Mouse (Mus musculus) spleen, embryonic (tissue): ENCODE results near the gene A630001G21Rik.

Experiments
- CTCF ChIA-PET: fragments of 350-600 bp; sonication (Branson Sonifier 250); formaldehyde crosslinking; loops from one replicate; lab custom pipeline; 2022; lab: Charles Lee

The A630001G21Rik gene

DNA sequence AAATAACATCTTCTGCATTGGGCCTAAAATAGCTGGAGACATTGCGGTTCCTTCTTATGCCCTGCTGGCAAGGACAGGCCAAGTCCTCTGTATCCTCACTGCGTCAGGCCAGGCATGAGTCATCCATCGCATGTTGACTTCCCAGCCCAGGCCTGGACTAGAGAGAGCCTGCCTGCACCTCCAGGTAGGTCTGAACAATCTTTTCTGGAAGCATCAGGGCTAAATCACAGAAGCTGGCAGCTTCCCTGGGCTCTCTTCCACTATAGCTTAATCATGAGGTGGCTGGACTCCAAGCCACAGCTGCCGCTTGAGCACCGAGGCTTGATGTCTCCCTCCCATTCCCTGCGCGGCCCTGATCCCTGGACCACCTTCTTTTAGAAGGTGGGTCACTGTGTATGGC lies 3.3 kb downstream of the A630001G21Rik start:
- CTCF ChIA-PET: interaction anchor here (1.2 kb wide), 1 partner anchor 36 kb away, joined by 3 read pairs; no protein-coding TSS in a partner anchor

GRCm38 (mm10) chr1:85771976-85772375 lies 6.5 kb downstream of the A630001G21Rik start:
- CTCF ChIA-PET: no interaction called here

- CTCF ChIA-PET: interaction anchor here (0.6 kb wide), 1 partner anchor 8 kb away, joined by 4 read pairs; no protein-coding TSS in a partner anchor
These were observed 10.7 kb downstream of the A630001G21Rik start for GRCm38 (mm10) chr1:85767754-85768153.

DNA sequence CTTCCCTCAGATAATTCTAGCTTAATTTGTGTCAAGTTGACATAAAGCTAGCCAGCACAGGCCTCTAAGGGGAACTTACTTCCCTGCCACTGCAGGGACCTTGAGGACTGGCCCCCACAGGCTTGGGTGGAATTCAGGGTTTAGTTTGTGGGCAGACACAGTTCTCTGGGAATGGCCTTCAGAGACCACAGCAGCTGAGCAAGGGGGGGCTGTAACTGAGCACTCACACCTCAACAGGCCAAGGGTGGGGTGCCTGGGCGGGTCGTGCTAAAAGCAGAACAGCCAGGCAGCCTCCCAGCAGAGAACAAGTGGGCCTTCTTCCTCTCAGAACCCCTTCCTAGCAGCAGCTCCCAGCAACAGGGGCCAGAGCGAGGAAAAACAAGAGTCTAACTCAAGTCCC lies 12.3 kb downstream of the A630001G21Rik start:
- CTCF ChIA-PET: no interaction called here

DNA sequence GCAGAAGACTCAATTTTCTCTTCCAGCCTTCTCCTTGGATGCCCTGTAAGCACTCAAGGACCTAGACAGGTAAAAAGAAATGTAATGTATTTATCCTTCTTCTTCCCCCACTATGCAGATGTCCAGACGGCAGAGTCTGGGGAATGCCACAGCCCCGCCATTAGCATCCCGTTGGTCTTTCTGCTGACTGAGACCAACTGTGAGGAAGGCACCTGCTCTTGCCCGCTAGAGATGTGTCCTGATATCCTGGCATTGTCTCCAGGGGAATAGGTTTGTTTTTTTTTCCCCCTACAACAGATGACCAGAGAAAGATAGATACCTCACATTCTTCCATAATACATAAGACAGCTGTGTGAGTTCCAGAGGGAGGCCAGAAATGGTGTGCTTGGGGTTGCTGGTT lies 14.2 kb downstream of the A630001G21Rik start:
- CTCF ChIA-PET: interaction anchor here (1.1 kb wide), 1 partner anchor 13 kb away, joined by 3 read pairs; no protein-coding TSS in a partner anchor

- CTCF ChIA-PET: interaction anchor here (0.7 kb wide), 1 partner anchor 80 kb away, joined by 6 read pairs; no protein-coding TSS in a partner anchor
These were observed 15.1 kb downstream of the A630001G21Rik start for GRCm38 (mm10) chr1:85763386-85763785.

GRCm38 (mm10) chr1:85761665-85762064 lies 16.8 kb downstream of the A630001G21Rik start:
- CTCF ChIA-PET: no interaction called here

GRCm38 (mm10) chr1:85758969-85759293 lies 19.5 kb downstream of the A630001G21Rik start:
- CTCF ChIA-PET: no interaction called here

- CTCF ChIA-PET: no interaction called here
These were observed 20.0 kb downstream of the A630001G21Rik start for GRCm38 (mm10) chr1:85758231-85758968.

DNA sequence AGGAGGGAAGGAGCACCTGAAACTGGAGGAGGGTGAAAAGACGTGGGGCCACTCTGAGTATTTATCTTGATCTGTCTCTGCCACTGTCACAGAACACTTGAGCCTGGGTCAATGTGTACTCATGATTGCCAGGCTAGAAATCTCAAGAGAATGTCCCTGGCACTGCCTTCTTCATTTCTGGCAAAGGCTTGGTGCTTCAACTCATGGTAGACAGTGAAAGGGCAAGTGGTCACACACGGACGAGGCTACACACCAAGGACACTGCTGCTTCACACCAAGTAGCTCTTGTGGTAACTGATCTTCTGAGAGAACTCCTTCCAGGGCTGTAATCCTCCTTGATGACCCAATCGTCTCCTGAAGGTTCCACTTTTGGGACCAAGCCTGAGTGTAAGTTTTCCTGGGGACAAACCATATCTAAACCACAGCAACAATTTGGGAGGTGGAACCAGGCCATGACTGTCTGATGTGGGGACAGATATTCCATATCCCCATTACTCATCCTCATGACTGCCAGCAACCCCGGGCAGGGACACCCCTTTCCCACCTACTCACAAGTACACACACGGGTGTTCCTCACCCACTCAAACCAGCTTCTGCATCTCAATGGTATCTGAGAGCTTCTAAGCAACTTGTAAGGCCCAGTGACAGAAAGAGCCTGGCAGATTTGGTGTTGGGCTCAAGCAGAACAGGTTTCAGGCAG lies 20.8 kb downstream of the A630001G21Rik start:
- CTCF ChIA-PET: no interaction called here

- CTCF ChIA-PET: no interaction called here
These were observed 26.3 kb downstream of the A630001G21Rik start for GRCm38 (mm10) chr1:85751932-85752680.

- CTCF ChIA-PET: interaction anchor here (1.0 kb wide), 1 partner anchor 13 kb away, joined by 3 read pairs; no protein-coding TSS in a partner anchor
These were observed 26.9 kb downstream of the A630001G21Rik start for GRCm38 (mm10) chr1:85751494-85751893.

DNA sequence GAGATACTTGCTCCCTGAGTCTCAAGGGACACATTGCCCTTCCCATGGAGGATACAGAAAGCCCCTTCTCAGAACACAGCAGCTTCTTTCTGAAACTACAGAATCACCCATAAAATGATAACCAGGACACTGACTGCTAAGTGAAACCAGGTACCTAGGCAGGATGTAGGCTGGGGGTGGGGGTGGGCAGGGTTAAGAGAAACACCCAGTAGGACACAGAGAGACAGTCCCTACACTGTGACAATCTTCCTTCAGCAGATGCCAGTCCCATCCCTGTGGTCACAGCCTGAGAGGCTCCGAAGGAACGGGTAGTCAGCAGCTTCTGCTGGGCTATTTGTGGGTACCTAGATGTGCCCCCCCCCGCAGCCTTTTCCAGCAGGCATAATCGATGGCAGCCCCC lies 27.8 kb downstream of the A630001G21Rik start:
- CTCF ChIA-PET: interaction anchor here (0.6 to 1.0 kb wide), 2 partner anchors 14 to 38 kb away, joined by 3 read pairs; no protein-coding TSS in a partner anchor

DNA sequence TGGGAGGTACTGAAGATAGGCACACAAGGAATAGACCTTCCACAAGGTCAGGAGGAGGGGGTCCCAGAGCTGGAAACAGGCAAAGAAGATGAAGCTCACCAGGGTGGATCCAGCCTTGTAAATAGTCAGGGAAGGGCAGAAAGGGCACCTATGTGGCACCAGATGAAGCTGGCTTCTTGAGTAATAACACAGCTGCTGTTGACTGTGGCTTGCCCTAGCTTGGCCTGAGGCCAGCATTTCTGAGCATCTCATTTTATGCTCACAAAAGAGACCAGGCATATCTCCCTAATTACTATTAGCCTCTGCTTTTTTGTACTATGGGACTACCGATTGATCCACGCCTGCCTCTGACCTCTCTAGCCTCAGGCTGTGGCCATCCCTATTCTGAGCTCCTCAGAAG lies 28.6 kb downstream of the A630001G21Rik start:
- CTCF ChIA-PET: no interaction called here

DNA sequence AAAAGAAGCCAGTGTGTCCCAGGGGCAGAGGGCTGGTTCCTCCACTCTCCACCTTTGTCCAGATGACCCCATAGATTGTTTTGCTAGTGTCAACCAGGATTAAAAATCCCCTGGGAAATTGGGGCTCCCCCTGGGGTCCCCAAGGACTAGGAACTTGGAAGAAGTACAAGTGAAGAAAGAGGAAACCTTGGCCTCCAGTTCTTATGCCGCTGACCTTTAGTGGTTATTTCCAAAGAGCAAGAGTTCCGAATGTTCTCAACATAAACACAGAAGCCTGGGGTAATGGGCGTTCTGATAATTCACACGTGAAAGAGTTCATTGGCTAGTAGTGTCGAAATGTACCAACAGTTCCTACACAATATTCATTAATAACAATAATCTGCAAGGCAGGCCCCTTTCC lies 31.9 kb downstream of the A630001G21Rik start:
- CTCF ChIA-PET: no interaction called here

GRCm38 (mm10) chr1:85744539-85744938 lies 33.9 kb downstream of the A630001G21Rik start:
- CTCF ChIA-PET: no interaction called here

DNA sequence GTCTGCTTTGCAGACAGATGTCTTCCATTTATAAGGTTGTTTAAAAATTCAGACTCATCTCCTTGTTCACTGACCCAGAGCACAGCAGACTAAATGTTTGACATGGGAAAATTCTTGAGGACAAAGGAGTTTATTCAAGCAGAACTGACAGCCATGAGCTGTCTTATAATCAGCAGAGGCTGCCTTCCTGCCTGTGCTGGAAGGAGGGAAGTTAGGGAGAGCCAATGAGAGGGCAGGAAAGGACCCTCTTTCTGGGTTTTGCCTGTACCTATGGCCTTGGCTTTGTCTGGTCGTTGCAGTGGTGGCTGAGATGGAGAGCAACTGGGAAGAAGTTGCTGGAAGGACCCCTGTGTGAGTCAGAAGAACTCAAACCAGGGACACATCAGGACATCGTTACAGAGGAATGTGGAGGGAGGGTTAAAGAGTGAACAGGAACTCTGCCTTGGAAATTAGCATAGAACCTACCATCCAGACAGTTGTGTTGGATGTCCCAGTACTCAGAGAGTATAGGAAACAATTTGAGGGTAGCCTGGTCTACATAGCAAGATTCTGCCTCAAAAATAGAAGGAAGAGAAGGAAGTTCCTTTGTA lies 35.4 kb downstream of the A630001G21Rik start:
- CTCF ChIA-PET: no interaction called here

DNA sequence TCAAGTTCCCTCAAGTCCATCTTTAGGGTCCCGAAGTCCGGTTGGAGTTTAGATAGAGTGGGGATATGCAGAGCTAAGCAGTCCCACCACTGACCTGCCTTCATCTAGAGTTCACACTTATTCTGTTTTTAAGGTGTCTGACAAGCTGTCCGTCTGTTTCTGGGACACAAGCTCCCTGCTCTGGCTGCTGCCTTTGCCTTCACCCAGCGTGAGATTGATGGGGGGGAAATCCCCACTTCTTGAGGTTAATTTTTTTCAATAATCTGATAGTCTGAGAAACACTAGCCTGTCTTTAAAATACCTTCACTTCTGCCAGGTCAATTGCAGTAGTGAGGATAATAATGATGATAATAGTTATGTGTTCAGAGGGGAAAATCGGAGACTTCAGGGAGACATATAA lies 36.1 kb downstream of the A630001G21Rik start:
- CTCF ChIA-PET: no interaction called here

GRCm38 (mm10) chr1:85740923-85741322 lies 37.5 kb downstream of the A630001G21Rik start:
- CTCF ChIA-PET: interaction anchor here (0.6 kb wide), 3 partner anchors 9 to 164 kb away, joined by 3 to 15 read pairs (median 9); no protein-coding TSS in a partner anchor

- CTCF ChIA-PET: no interaction called here
These were observed 38.6 kb downstream of the A630001G21Rik start for GRCm38 (mm10) chr1:85739819-85740218.

DNA sequence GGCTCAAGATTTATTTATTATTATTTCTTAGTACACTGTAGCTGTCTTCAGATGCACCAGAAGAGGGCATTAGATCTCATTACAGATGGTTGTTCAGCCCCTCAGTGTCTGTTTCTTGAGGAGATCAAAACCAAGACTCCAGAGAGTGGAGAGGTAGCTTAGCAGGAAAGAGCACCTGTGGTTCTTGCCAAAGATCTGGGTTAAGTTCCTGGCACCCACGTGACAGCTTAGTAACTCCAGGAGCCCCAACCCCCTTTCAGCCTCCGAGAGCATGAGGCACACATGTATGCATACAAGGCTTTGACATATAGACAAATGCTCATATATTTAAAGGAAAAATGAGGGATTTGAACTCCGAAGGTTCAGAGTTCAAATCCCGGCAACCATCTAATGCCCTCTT lies 39.4 kb downstream of the A630001G21Rik start:
- CTCF ChIA-PET: no interaction called here
